Mouse (Mus musculus) thymus, postnatal 36 days (tissue): ENCODE data around the gene Rock2.

ENCODE experiments used
- DNase-seq, 2 experiments: peaks; one replicate each; pipeline ENCODE4 v3.0.0; 2022; ENCODE audit warnings: mixed read lengths in 2 of 2

The Rock2 gene

GRCm38 (mm10) chr12:16872926-16873464 is 21.7 kb upstream of the Rock2 start:
- DNase-seq = no peak

GRCm38 (mm10) chr12:16873549-16873948 is 21.1 kb upstream of the Rock2 start:
- DNase-seq = no peak

- peak; percentile 59 to 72 for DNase-seq
These were observed 20.6 kb upstream of the Rock2 start for GRCm38 (mm10) chr12:16874086-16874485.

- DNase-seq = no peak
These were observed 19.4 kb upstream of the Rock2 start for GRCm38 (mm10) chr12:16875269-16875668.

- DNase-seq = no peak
These were observed 19.0 kb upstream of the Rock2 start for GRCm38 (mm10) chr12:16875678-16876077.

GRCm38 (mm10) chr12:16876667-16877066 is 18.0 kb upstream of the Rock2 start:
- no peak for DNase-seq

- DNase-seq = no peak
These were observed 17.6 kb upstream of the Rock2 start for GRCm38 (mm10) chr12:16877141-16877540.

GRCm38 (mm10) chr12:16877679-16878078 is 17.0 kb upstream of the Rock2 start:
- no peak for DNase-seq

GRCm38 (mm10) chr12:16879369-16879768 is 15.3 kb upstream of the Rock2 start:
- no peak for DNase-seq

- no peak for DNase-seq
These were observed 14.6 kb upstream of the Rock2 start for GRCm38 (mm10) chr12:16880077-16880476.

GRCm38 (mm10) chr12:16882442-16882841 is 12.3 kb upstream of the Rock2 start:
- DNase-seq = no peak

- no peak for DNase-seq
These were observed 11.6 kb upstream of the Rock2 start for GRCm38 (mm10) chr12:16883111-16883510.

- no peak for DNase-seq
These were observed 10.2 kb upstream of the Rock2 start for GRCm38 (mm10) chr12:16884534-16884933.

- no peak for DNase-seq
These were observed 8.3 kb upstream of the Rock2 start for GRCm38 (mm10) chr12:16886354-16886753.

GRCm38 (mm10) chr12:16893039-16893438 is 1.7 kb upstream of the Rock2 start:
- no peak for DNase-seq

GRCm38 (mm10) chr12:16893656-16894395 is 869 bp upstream of the Rock2 start:
- DNase-seq = peak in 1 of 2 experiments; percentile 7

- DNase-seq = peak; percentile 63 to 69
These were observed 680 bp downstream of the Rock2 start for GRCm38 (mm10) chr12:16895221-16895928.

GRCm38 (mm10) chr12:16896073-16896789 is 1.5 kb downstream of the Rock2 start:
- no peak for DNase-seq

GRCm38 (mm10) chr12:16897225-16897624 is 2.5 kb downstream of the Rock2 start:
- no peak for DNase-seq

GRCm38 (mm10) chr12:16898221-16898620 is 3.5 kb downstream of the Rock2 start:
- DNase-seq = no peak

GRCm38 (mm10) chr12:16898790-16899189 is 4.1 kb downstream of the Rock2 start:
- no peak for DNase-seq

GRCm38 (mm10) chr12:16900625-16901222 is 6.0 kb downstream of the Rock2 start:
- DNase-seq = no peak
